Mouse (Mus musculus) liver, adult 2 months (tissue): ENCODE data around the gene Nudt7.

ENCODE experiments used
- CTCF ChIP-seq: fragments of 200-500 bp; IDR thresholded peaks from 2 replicates; pipeline ENCODE4 v1.5.1; 2011; ENCODE audit warnings: low read depth, low read length, control low read depth
- POLR2A ChIP-seq: fragments of 200-500 bp; IDR thresholded peaks from 2 replicates; pipeline ENCODE4 v1.6.1; 2011; ENCODE audit warnings: low read length, control low read depth; ENCODE audit not compliant: insufficient read depth; ENCODE audit errors: extremely low read depth

DNA sequence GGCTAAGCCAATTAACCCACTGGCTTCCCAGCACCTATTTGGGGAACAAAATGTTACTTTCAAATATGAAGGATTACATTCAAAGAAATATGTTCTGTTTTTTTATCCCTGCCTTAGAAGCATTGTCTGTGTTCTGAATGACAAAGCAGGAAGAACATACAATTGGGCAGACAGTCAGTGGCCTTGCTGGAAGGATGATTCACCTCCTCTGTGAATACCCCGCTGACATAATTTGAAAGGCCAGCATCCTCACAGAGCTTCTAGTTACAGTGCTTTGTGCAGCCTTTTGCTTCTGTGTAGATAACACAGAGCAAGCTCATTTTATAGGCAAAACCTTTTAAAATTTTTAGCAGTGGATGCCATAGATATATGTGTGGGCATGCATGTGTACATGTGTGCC is 11.6 kb upstream of the Nudt7 start:
- no peak for TF ChIP-seq CTCF
- no peak for TF ChIP-seq POLR2A
